Mouse (Mus musculus) macrophage (primary cell): ENCODE data around the gene Igsf21. TPM values are rescaled to one million over a fixed set of nuclear protein-coding genes. Genes with fewer than 3 reads are reported as not detected.

Experiments used
- H3K27ac ChIP-seq: fragments of 350-480 bp; formaldehyde crosslinking; 2 replicates; pipeline ENCODE4 v1.9.0; 2021
- H3K36me3 ChIP-seq: fragments of 350-480 bp; formaldehyde crosslinking; 2 replicates; pipeline ENCODE4 v1.9.0; 2021; ENCODE audit errors: inconsistent target
- H3K4me3 ChIP-seq: fragments of 350-480 bp; formaldehyde crosslinking; 2 replicates; pipeline ENCODE4 v1.9.0; 2021; ENCODE audit errors: inconsistent target
- H3K79me2 ChIP-seq: fragments of 350-480 bp; formaldehyde crosslinking; 2 replicates; pipeline ENCODE4 v1.9.0; 2021; ENCODE audit errors: inconsistent target
- whole genome bisulfite sequencing: methylation state at CpG from one replicate; pipeline ENCODE4 v1.1.7; 2026; ENCODE audit warnings: inconsistent platforms; ENCODE audit not compliant: missing documents; 5-methylcytosine and 5-hydroxymethylcytosine counted together
- polyA plus RNA-seq: library from polyadenylated mRNA; stranded (reverse); fragments of 250-400 nt; gene quantifications from 3 replicates; pipeline ENCODE4 v1.2.4, GENCODE M21; 2018; ENCODE audit warnings: inconsistent platforms

Gene Igsf21
- polyA plus RNA-seq, 1 experiment from 2014 or later = not detected

DNA sequence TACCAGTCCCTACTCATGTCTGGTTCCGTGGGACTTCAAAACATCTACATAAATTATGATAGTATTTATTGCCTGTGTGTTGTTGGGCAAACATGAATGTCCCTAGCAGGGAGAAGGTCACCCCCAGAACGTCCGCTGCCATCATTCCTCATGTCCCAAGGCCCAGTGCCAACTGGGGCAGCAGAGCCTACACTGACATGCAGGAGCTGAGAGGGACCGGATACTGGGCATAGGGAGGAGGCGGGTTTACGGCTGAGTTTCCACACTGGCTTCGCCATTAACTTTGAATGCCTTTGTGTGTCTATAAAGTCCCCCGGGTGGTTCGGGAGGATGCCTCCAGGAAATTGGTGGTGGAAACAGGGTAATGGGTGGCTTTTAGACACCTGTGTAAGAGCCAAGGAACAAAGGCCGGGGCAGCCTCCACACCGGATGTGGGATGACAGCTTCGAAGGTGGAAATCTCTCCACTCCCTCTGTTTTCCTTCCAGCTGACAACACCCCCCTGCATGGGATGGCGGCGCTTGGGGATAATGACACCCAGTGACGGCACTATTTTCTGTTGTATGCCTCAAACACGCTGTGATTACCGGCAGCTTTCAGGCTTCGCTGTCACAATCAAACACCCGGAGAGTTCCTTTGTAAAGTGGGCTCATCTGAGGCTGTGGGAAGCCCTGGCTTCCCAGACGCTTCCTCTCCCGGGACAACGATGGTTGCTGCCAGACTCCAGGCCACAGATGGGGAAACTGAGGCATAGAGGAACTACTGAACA lies 26.1 kb downstream of the Igsf21 start:
- 57% methylated on average over 22 of the region's 22 CpGs for WGBS
- no peaks in the 10 kb centered on the region for H3K79me2 ChIP-seq
- no peak overlapping the region for H3K27ac ChIP-seq
- H3K4me3 ChIP-seq = no peak overlapping the region
- H3K36me3 ChIP-seq = no peaks in the 10 kb centered on the region

DNA sequence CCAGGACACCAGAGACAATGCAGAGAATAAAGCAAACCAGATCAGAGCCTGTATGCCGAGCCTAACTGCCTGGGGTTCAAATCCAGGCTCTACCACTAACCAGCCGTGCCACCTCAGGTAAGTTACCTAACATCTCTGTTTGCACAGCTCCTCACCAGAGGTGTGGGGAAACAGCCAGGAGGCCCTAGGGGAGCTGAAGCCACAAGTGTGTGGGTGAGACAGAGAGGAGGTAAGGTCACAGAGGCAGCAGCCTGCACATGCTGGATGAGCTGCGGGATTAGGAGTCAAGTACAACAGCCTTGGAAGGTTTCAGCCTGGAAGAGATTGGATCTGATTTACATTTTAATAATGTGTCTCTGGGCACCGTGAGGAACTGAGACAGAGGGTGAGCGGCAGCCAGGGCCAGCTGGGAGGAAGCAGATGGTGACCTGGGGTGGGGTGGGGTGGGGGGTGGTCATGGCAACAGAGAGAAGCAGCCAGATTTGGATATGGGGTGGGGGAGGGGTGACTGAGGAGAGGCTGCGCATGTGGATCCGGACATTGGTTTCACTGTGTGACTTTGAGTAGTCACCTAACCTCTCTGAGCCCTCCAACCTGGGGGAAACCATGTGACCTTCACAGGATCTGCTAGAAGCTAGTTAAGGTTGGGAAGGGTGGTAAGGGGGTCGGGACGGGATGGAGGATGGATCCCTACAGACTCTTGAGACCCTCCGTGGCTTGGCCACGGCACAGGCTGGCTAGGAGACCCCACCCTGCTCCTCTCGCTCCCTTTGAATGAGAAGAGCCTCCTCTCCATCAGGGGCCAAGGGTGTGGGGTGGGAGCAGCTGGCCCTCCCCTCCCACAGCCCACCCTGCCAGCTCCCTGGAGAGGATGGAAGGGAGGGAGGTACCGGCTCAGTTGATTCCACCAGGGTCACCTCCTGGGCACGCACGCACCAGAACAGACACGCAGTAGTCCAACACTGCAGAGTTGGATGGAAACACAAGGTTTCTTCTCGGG lies 27.4 kb downstream of the Igsf21 start:
- H3K4me3 ChIP-seq = no peak overlapping the region
- 64% methylated on average over 17 of the region's 17 CpGs for WGBS
- H3K36me3 ChIP-seq = no peaks in the 10 kb centered on the region
- H3K79me2 ChIP-seq = no peaks in the 10 kb centered on the region
- H3K27ac ChIP-seq = no peak overlapping the region

DNA sequence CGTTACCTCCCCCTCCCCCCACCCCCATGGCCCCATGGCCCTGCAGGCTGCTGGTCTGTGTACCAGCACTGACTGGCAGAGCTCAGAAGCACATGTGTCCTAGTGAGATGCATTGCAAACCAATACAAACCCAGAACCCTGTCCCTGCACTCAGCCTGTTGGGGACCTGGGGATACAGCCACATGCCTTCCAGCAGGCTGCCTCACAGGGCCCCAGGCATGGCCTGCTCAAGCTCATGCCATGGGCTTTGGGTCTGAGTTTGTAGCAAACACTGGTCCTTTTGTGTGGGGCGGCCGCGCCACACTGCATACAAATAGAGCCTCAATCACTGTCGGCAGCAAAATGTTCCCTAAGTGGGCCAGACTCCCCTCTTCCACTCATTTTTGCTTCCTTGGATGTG lies 28.2 kb downstream of the Igsf21 start:
- Histone ChIP-seq H3K27ac (no peak overlapping the region), H3K4me3 (no peak overlapping the region), H3K79me2 (no peaks in the 10 kb centered on the region), H3K36me3 (no peaks in the 10 kb centered on the region)
- 93% methylated on average over 5 of the region's 5 CpGs for WGBS

DNA sequence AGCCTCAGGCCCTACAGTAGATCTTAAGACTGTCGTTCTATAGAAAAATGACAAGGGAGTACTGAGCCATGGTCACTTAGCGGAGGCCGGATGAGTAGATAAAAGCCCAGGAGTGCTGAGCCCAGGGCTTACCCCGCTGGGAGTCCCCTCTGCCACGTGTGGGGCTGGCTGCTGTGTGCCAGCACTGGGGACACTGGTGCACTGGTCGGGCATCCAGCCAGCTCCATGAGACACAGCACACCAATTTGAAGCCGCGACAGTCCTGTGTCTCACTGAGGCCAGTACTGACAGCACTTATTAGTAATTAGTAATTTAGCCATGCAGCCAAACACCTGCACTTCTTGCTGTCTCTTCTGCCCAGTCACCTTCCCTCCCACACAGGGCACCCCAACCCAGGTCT lies 28.6 kb downstream of the Igsf21 start:
- WGBS = 83% methylated on average over 8 of the region's 8 CpGs
- Histone ChIP-seq H3K36me3 (no peaks in the 10 kb centered on the region), H3K27ac (no peak overlapping the region), H3K4me3 (no peak overlapping the region), H3K79me2 (no peaks in the 10 kb centered on the region)

DNA sequence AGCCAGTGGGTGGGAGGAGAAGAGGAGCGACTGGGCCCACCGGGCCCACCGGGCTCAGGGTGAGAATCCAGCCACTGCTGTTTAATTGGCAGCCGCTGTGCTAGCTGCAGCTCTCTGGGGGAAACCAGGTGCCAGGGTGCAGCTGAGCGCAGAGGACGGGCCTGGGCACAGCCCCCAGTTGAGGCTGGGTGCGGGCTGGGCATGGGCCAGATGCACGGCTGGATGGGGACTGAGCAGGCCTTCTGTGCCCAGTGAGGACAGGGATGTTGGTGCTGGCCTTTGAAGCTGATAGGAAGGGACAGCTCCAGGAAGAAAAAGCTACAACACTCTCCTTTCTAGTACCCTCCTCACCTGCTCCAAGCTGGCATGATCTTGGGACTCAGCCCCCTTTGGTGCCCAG lies 30.5 kb downstream of the Igsf21 start:
- 82% methylated on average over 8 of the region's 8 CpGs for WGBS
- no peaks in the 10 kb centered on the region for H3K79me2 ChIP-seq

DNA sequence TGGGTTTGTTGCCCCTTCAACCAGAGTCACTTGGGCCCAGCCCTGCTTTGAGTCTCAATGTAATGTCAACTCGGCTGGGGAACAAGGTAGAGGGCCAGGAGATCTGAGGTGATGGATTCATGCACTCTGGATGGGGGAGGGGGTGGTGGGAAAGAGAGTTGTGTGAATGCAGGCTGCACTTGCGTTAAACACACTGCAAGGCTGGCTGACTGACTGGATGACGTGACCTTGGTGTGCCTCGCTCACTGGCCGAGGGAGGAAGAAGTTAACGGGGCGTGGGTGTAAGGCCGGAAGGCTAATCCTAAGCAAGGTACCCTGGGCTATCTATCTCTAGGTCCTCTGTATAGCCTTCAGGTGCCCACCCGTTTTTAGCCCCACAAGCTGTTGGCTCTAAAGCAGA lies 31.4 kb downstream of the Igsf21 start:
- Histone ChIP-seq H3K4me3 (no peak overlapping the region), H3K27ac (no peak overlapping the region), H3K36me3 (no peaks in the 10 kb centered on the region), H3K79me2 (no peaks in the 10 kb centered on the region)
- 81% methylated on average over 9 of the region's 9 CpGs for WGBS

More for the DNA sequence above, 30.5 kb downstream of the Igsf21 start:
- Histone ChIP-seq H3K36me3 (no peaks in the 10 kb centered on the region), H3K27ac (no peak overlapping the region), H3K4me3 (no peak overlapping the region)

DNA sequence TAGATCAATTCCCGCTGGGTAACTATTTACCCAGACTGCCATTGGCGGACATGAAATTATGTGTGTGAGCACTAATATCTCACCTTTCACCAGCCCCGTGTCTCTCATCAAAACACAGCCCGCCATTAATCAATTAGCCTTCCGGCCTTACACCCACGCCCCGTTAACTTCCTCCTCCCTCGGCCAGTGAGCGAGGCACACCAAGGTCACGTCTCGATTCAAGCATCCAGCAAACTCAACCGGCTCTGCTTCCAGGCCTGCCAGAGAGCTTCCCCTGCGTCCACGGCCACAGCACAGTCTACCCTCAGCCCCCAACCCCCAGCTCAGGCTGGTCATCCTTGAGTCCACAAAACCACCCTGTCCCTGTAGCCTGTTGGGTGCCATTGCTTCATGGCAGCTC lies 32.2 kb downstream of the Igsf21 start:
- Histone ChIP-seq H3K27ac (no peak overlapping the region), H3K4me3 (no peak overlapping the region), H3K36me3 (no peaks in the 10 kb centered on the region), H3K79me2 (no peaks in the 10 kb centered on the region)
- 45% methylated on average over 14 of the region's 14 CpGs for WGBS

DNA sequence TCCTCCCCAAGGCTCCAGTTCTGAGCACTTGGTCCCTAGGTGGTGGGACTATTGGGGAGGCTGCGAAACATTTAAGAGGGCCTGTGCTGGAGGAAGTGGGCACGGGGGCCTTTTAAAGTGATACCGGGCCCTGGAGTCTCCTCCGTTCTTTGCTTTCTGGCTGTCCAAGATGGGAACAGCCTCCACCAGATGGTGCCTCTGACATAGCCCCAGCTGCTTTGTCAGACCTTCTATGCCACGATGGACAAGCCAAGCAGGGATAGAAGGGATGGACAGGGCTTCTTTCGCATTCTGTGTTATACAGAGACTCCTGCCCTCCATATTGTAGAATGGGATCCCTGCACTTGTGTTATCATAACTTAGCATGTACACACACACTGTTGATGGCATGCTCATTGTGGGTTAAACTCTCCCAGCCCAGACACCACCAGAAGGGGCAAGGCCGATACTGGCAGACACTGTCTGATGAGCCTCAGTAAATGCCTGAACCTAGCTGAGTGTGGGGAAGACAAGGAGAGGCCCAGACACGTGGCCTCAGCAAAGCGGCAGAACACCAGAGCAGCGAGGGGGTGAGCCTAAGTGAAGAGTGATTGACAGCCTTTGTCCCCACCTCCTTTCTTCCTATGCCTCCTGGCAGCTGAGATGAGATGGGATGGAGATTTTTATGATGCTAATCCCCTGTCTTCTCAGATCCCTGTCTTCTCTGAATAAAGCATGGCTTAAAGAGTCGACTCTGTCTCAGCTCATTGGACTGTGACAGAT lies 36.3 kb downstream of the Igsf21 start:
- Histone ChIP-seq H3K79me2 (no peaks in the 10 kb centered on the region), H3K27ac (no peak overlapping the region), H3K36me3 (no peaks in the 10 kb centered on the region), H3K4me3 (no peak overlapping the region)
- 75% methylated on average over 11 of the region's 11 CpGs for WGBS

DNA sequence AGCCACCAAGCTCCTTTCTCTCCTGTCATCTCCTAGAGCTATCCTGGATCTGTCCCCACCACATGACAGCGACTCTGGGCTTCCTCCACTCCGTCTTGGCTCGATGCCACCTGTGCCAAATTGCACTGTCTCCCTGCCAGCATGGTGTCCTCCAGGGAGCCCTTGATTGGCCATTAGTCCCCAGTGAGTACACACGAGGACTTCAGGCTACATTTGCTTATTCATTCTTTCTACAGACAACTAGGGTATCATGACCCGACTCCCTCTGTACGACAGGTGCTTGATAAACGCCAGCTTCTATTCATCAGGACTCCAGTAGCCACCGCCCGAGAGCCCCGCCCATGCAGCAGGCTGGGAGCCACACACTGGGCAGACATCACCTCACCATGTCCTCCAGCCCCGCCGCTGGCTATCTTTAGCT lies 40.8 kb downstream of the Igsf21 start:
- Histone ChIP-seq H3K27ac (no peak overlapping the region), H3K36me3 (no peaks in the 10 kb centered on the region), H3K79me2 (no peaks in the 10 kb centered on the region), H3K4me3 (no peak overlapping the region)
- 77% methylated on average over 12 of the region's 12 CpGs for WGBS

DNA sequence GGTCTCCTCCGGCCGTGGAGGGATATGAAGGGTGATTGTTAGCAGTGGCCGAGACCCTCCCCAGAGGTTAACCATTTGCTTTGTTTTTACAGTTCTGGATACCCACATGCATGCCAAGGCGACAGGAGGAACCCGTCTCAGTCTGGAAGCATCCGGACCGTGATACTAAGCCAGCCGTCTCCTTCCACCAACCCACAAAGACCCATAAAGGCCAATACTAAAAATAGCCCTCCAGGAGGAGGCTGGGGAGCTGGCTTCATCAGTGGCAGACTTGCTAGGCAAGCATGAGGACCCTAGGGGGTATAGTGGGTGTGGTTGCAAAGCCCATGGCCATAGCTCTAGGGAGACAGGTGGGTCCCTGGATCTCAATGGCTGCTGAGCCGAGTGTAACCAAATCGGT lies 41.8 kb downstream of the Igsf21 start:
- H3K27ac ChIP-seq = no peak overlapping the region
- H3K36me3 ChIP-seq = no peaks in the 10 kb centered on the region
- WGBS = 91% methylated on average over 10 of the region's 10 CpGs

DNA sequence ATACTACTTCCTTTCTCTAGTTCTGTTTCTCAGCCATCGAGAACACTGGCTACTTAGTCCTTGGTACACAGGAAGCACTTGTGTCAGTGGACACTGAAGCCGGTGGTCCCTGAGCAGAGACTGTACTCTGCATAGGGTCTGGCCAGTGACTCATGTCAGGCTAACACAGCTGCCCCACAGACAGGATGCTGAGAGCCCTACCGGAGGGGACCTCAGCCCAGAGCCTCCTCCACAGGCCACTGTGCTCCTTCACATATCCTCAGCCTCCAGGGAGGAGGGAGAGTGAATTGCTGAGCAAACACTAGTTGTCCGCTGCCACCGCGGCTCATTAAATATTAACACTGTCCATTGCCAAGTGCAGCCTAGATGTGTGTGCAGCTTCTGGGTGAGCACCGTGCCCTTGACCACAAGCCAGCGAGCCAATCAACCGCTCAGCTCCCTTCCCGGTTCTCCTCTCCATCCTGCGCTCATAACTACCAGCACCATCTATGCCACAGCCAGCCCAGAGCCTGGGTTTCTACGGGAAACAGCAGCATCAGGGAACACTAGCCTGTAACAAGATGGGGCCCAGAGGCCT lies 42.8 kb downstream of the Igsf21 start:
- 93% methylated on average over 12 of the region's 12 CpGs for WGBS
- Histone ChIP-seq H3K36me3 (no peaks in the 10 kb centered on the region), H3K79me2 (no peaks in the 10 kb centered on the region), H3K27ac (no peak overlapping the region), H3K4me3 (no peak overlapping the region)

More for the DNA sequence above, 41.8 kb downstream of the Igsf21 start:
- no peaks in the 10 kb centered on the region for H3K79me2 ChIP-seq
- no peak overlapping the region for H3K4me3 ChIP-seq

DNA sequence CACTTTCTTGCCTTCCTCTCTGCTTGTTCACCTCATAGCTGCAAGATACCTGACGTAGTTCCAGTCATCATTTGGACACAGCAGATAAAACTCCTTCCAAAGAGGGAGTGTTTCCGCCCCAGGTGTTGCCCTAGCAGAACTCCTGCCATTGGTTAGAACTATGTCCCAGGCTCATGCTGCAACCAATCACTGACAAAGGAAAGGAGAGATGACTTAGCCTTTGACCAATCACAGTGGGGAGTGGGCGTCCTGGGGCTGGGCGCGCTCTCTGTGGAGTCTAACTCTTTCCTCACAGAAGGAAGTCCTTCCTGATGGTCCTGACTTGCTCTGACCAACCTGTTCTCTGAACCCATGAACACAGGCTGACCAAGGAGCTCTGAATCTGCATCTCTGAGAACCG lies 44.4 kb downstream of the Igsf21 start:
- 54% methylated on average over 6 of the region's 6 CpGs for WGBS
- H3K36me3 ChIP-seq = no peaks in the 10 kb centered on the region
- H3K27ac ChIP-seq = no peak overlapping the region
- no peak overlapping the region for H3K4me3 ChIP-seq
- H3K79me2 ChIP-seq = no peaks in the 10 kb centered on the region

DNA sequence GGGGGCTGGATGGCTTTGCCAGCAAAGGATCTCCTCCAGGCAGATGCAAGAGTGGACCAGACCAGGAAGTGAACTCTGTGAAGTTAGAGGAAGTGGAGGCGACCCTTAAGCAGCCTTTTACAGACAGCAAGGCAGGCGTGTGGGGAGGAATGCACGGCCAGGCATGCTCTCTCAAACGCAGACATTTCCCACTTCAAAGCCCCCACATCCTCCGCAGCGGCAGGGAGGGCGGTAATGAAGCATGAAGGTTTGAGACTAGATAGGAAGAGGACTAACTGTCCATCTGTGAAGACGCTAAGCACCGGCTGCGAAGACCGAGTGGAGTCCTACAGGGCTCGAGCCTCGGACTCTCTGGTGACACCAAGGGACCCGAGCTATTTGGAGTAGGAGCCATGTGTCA lies 46.3 kb downstream of the Igsf21 start:
- Histone ChIP-seq H3K27ac (no peak overlapping the region), H3K36me3 (no peaks in the 10 kb centered on the region), H3K79me2 (no peaks in the 10 kb centered on the region), H3K4me3 (no peak overlapping the region)
- WGBS = 63% methylated on average over 14 of the region's 14 CpGs

DNA sequence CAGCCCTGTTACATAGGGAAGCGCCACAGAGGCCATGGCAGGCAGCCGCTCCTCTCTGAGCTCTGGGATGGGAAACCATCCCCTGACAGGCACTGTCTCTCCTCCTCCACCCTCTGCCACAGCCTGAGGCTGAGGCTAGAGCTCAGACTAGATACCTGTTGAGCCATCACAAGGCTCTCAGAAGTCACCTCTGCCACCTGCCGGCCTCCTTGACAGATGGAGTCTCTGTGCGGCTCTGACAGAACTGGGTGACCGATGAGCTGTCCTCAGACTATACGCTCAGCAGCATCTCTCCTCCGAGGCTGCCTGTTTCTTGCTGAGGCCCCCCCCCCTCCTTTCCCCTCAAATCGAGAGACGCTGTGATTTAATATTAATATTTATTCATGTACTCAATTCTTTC lies 49.9 kb downstream of the Igsf21 start:
- no peaks in the 10 kb centered on the region for H3K79me2 ChIP-seq
- no peaks in the 10 kb centered on the region for H3K36me3 ChIP-seq
- H3K27ac ChIP-seq = no peak overlapping the region
- H3K4me3 ChIP-seq = no peak overlapping the region
- 79% methylated on average over 9 of the region's 9 CpGs for WGBS
